Mouse (Mus musculus): ENCODE data around the gene B3gnt6. TPM values are rescaled to one million over a fixed set of nuclear protein-coding genes. Genes with fewer than 3 reads are reported as not detected.
A peak's percentile ranks its signal among the peaks of the same experiment; 100 is the strongest.

Gene B3gnt6
- total and polyA plus RNA-seq, 2 experiments from 2014 or later, result not detected

GRCm38 (mm10) chr7:98201493-98202028, 2.3 kb upstream of the B3gnt6 start:
- TF ChIP-seq CTCF (IDR thresholded peaks at IDR 0.05; ENCODE audit: low read depth) (no peak), EP300 (IDR thresholded peaks at IDR 0.05; ENCODE audit: low read depth) (no peak)
- ATAC-seq (ENCODE audit: insufficient read depth, low read depth), result no peak
- DNase-seq (ENCODE audit: low spot score), result no peak
- Histone ChIP-seq H3K4me1 (ENCODE audit: control insufficient read depth, insufficient read depth) (no peaks in the 10 kb centered on the region), H3K27me3 (ENCODE audit: control insufficient read depth, insufficient read depth, low read length) (no peaks in the 10 kb centered on the region), H3K27ac (ENCODE audit: low read depth) (no peak overlapping the region), H3K9ac (replicated peaks; ENCODE audit: low read depth, low read length) (no peak overlapping the region), H3K4me2 (ENCODE audit: low read depth, low read length) (no peak overlapping the region), H3K4me3 (ENCODE audit: low read depth, low read length) (no peak overlapping the region), H3K9me3 (replicated peaks; ENCODE audit: control insufficient read depth, low read length) (no peaks in the 10 kb centered on the region), H3K36me3 (replicated peaks; ENCODE audit: control insufficient read depth, insufficient read depth, low read length) (no peaks in the 10 kb centered on the region)
- WGBS, result 73% methylated on average over 5 of the region's 5 CpGs

- no peaks in the 10 kb centered on the region for H3K9me3 ChIP-seq (replicated peaks; ENCODE audit: control insufficient read depth, low read length)
- no peak overlapping the region for H3K9ac ChIP-seq (replicated peaks; ENCODE audit: low read depth, low read length)
- H3K27ac ChIP-seq (ENCODE audit: low read depth), result no peak overlapping the region
- TF ChIP-seq EP300 (IDR thresholded peaks at IDR 0.05; ENCODE audit: low read depth), result no peak
- TF ChIP-seq CTCF (IDR thresholded peaks at IDR 0.05; ENCODE audit: low read depth), result no peak
- DNase-seq (ENCODE audit: low spot score), result no peak
- H3K27me3 ChIP-seq (ENCODE audit: control insufficient read depth, insufficient read depth, low read length), result peaks cover 9% of the 10 kb centered on the region
- no peaks in the 10 kb centered on the region for H3K4me1 ChIP-seq (ENCODE audit: control insufficient read depth, insufficient read depth)
- no peaks in the 10 kb centered on the region for H3K36me3 ChIP-seq (replicated peaks; ENCODE audit: control insufficient read depth, insufficient read depth, low read length)
- no peak overlapping the region for H3K4me2 ChIP-seq (ENCODE audit: low read depth, low read length)
- no peak overlapping the region for H3K4me3 ChIP-seq (ENCODE audit: low read depth, low read length)
- no peak for ATAC-seq (ENCODE audit: insufficient read depth, low read depth)
- WGBS, result 90% methylated on average over 3 of the region's 3 CpGs
Measured at GRCm38 (mm10) chr7:98200396-98200795, 1.1 kb upstream of the B3gnt6 start.

- Histone ChIP-seq H3K4me2 (ENCODE audit: low read depth, low read length) (no peak overlapping the region), H3K27me3 (ENCODE audit: control insufficient read depth, insufficient read depth, low read length) (peaks cover 46% of the 10 kb centered on the region), H3K4me3 (ENCODE audit: low read depth, low read length) (no peak overlapping the region), H3K9ac (replicated peaks; ENCODE audit: low read depth, low read length) (no peak overlapping the region), H3K4me1 (ENCODE audit: control insufficient read depth, insufficient read depth) (peaks cover 15% of the 10 kb centered on the region), H3K36me3 (replicated peaks; ENCODE audit: control insufficient read depth, insufficient read depth, low read length) (no peaks in the 10 kb centered on the region), H3K27ac (ENCODE audit: low read depth) (no peak overlapping the region), H3K9me3 (replicated peaks; ENCODE audit: control insufficient read depth, low read length) (no peaks in the 10 kb centered on the region)
- ATAC-seq (ENCODE audit: insufficient read depth, low read depth) (no peak), DNase-seq (ENCODE audit: low spot score) (no peak)
- WGBS, result 27% methylated on average over 10 of the region's 10 CpGs
- TF ChIP-seq EP300 (IDR thresholded peaks at IDR 0.05; ENCODE audit: low read depth) (no peak), CTCF (IDR thresholded peaks at IDR 0.05; ENCODE audit: low read depth) (no peak)
Measured at GRCm38 (mm10) chr7:98195151-98195801, 4.0 kb downstream of the B3gnt6 start.

GRCm38 (mm10) chr7:98194026-98194792, 5.1 kb downstream of the B3gnt6 start:
- H3K36me3 ChIP-seq (replicated peaks; ENCODE audit: control insufficient read depth, insufficient read depth, low read length), result no peaks in the 10 kb centered on the region
- H3K27me3 ChIP-seq (ENCODE audit: control insufficient read depth, insufficient read depth, low read length), result peaks cover 46% of the 10 kb centered on the region
- peaks cover 15% of the 10 kb centered on the region for H3K4me1 ChIP-seq (ENCODE audit: control insufficient read depth, insufficient read depth)
- H3K9ac ChIP-seq (replicated peaks; ENCODE audit: low read depth, low read length), result no peak overlapping the region
- peak overlapping the region; percentile 43 for H3K4me3 ChIP-seq (ENCODE audit: low read depth, low read length)
- ATAC-seq (ENCODE audit: insufficient read depth, low read depth), result no peak
- no peaks in the 10 kb centered on the region for H3K9me3 ChIP-seq (replicated peaks; ENCODE audit: control insufficient read depth, low read length)
- H3K4me2 ChIP-seq (ENCODE audit: low read depth, low read length), result peak overlapping the region; percentile 67
- TF ChIP-seq CTCF (IDR thresholded peaks at IDR 0.05; ENCODE audit: low read depth) (no peak), EP300 (IDR thresholded peaks at IDR 0.05; ENCODE audit: low read depth) (no peak)
- 2% methylated on average over 52 of the region's 61 CpGs for WGBS
- no peak for DNase-seq (ENCODE audit: low spot score)
- no peak overlapping the region for H3K27ac ChIP-seq (ENCODE audit: low read depth)

- H3K4me2 ChIP-seq (ENCODE audit: low read depth, low read length), result peak overlapping the region; percentile 67
- peaks cover 15% of the 10 kb centered on the region for H3K4me1 ChIP-seq (ENCODE audit: control insufficient read depth, insufficient read depth)
- DNase-seq (ENCODE audit: low spot score) (no peak), ATAC-seq (ENCODE audit: insufficient read depth, low read depth) (peak; percentile 44; the same call in 1 of the 2 replicates)
- peak overlapping the region; percentile 43 for H3K4me3 ChIP-seq (ENCODE audit: low read depth, low read length)
- 0 out of 2 replicates have a peak, but pooled peaks have one; percentile 19 for TF ChIP-seq CTCF (IDR thresholded peaks at IDR 0.05; ENCODE audit: low read depth)
- TF ChIP-seq EP300 (IDR thresholded peaks at IDR 0.05; ENCODE audit: low read depth), result no peak
- 6% methylated on average over 36 of the region's 36 CpGs for WGBS
- H3K27ac ChIP-seq (ENCODE audit: low read depth), result no peak overlapping the region
- peaks cover 46% of the 10 kb centered on the region for H3K27me3 ChIP-seq (ENCODE audit: control insufficient read depth, insufficient read depth, low read length)
- H3K9me3 ChIP-seq (replicated peaks; ENCODE audit: control insufficient read depth, low read length), result no peaks in the 10 kb centered on the region
- no peaks in the 10 kb centered on the region for H3K36me3 ChIP-seq (replicated peaks; ENCODE audit: control insufficient read depth, insufficient read depth, low read length)
- H3K9ac ChIP-seq (replicated peaks; ENCODE audit: low read depth, low read length), result no peak overlapping the region
Measured at GRCm38 (mm10) chr7:98193515-98194025, 5.7 kb downstream of the B3gnt6 start.
